Comparison of ENCODE assay signal across 14 mouse cellular contexts in the genomic region with DNA sequence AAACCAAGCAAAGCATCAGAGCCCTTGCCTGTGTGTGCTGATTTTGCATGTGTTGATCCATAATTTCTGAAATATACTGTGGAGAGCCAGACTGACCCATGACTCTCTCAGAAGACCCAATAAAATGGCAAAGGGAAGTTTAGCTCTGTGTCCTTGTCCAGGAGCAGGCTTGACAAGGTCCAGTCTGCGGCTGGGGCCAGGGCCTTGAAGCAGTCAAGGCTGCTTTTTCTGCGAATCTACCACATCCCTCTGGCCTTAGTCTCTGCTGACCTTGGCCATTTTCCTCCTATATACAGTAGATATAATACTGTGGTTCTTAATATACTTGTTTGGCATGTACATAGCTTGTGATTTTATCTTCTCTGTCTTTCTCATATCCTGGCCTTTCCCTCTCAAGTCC.
A peak's percentile ranks its signal among the peaks of the same experiment; 100 is the strongest.
DNase-seq lines count a peak whose midpoint lies in the region.
"Had no signal": no experiment of that assay in that cellular context is flagged by ENCODE, and none has a peak within 500 bp of the region (broad histone marks: within the 10 kb centered on the region; RNA-seq: fewer than 3 reads in every experiment).

No protein-coding gene starts in this region.

- DNase-seq in adrenal gland, adult (ENCODE audit: inconsistent age in 2 of 2, low spot score in 1 of 2): peak; percentile 27 to 65
- no peak for DNase-seq in adrenal gland, adult 18-20 months (ENCODE audit: low spot score in 2 of 2)
- peak; percentile 11 for DNase-seq in ovary, adult 18-20 months (ENCODE audit: low spot score)
- DNase-seq in ovary, postnatal 36 days (ENCODE audit: low spot score): no peak
- DNase-seq in adrenal gland, postnatal 14 days: peak; percentile 15
- DNase-seq in adrenal gland, postnatal 36 days: peak; percentile 19 to 54
- DNase-seq in layer of hippocampus, adult 9-10 months (ENCODE audit: low spot score): no peak
- DNase-seq in kidney, postnatal 4 days: no peak
- DNase-seq: B cell, adult 2 months; cerebellum, adult 11 months; cerebellum, adult 18-20 months; cerebellum, adult 9-10 months; cerebellum, postnatal 10 days; cerebellum, postnatal 25 days had no signal

Comparison
In these comparisons a context has a peak if more than half of its experiments do, and no peak if none do; other contexts are left out.
1. DNase-seq: peak in adrenal gland, adult (2 of 2), ovary, adult 18-20 months (single experiment), adrenal gland, postnatal 14 days (single experiment) and adrenal gland, postnatal 36 days (2 of 2); none in adrenal gland, adult 18-20 months (0 of 2), ovary, postnatal 36 days (single experiment), layer of hippocampus, adult 9-10 months (single experiment) and kidney, postnatal 4 days (0 of 2).